Mouse (Mus musculus) neural tube, embryonic 13.5 days (tissue): Measurements from ENCODE around the gene Slc10a4. TPM values are rescaled to one million over a fixed set of nuclear protein-coding genes. Genes with fewer than 3 reads are reported as not detected.
A peak's percentile ranks its signal among the peaks of the same experiment; 100 is the strongest.

ENCODE experiments used
- ATAC-seq: fragments of 200-750 bp; cut with Nextera tagmentation; 2 replicates; pipeline ENCODE4 v1.8.0; 2017; ENCODE audit warnings: low read depth, mild to moderate bottlenecking, moderate TSS enrichment, moderate library complexity
- H3K27ac ChIP-seq: fragments of 300-500 bp; sonication (generic); replicated peaks from 2 replicates; pipeline ENCODE4 v1.5.1; 2015; ENCODE audit warnings: moderate library complexity, mild to moderate bottlenecking, inconsistent platforms
- H3K27me3 ChIP-seq: fragments of 300-500 bp; sonication (generic); 2 replicates; pipeline ENCODE4 v1.6.1; 2015; ENCODE audit warnings: mild to moderate bottlenecking, inconsistent platforms
- H3K36me3 ChIP-seq: fragments of 300-500 bp; sonication (generic); 2 replicates; pipeline ENCODE4 v1.6.1; 2015; ENCODE audit warnings: mild to moderate bottlenecking, inconsistent platforms
- H3K4me1 ChIP-seq: fragments of 300-500 bp; sonication (generic); replicated peaks from 2 replicates; pipeline ENCODE4 v1.6.1; 2015; ENCODE audit warnings: inconsistent platforms
- H3K4me2 ChIP-seq: fragments of 300-500 bp; sonication (generic); 2 replicates; pipeline ENCODE4 v1.6.1; 2015; ENCODE audit warnings: inconsistent platforms, mild to moderate bottlenecking, moderate library complexity
- H3K4me3 ChIP-seq: fragments of 300-500 bp; sonication (generic); 2 replicates; pipeline ENCODE4 v1.5.1; 2015; ENCODE audit warnings: mild to moderate bottlenecking, inconsistent platforms
- H3K9ac ChIP-seq: fragments of 300-500 bp; sonication (generic); 2 replicates; pipeline ENCODE4 v1.6.1; 2015; ENCODE audit warnings: moderate library complexity, mild to moderate bottlenecking, inconsistent platforms
- H3K9me3 ChIP-seq: fragments of 300-500 bp; sonication (generic); 2 replicates; pipeline ENCODE4 v1.6.1; 2016; ENCODE audit warnings: inconsistent platforms
- WGBS: fragments of 180-500 bp; shearing (Covaris S2); methylation state at CpG from one replicate; pipeline ENCODE4 v1.1.7; 2015; 5-methylcytosine and 5-hydroxymethylcytosine counted together
- polyA plus RNA-seq: library from polyadenylated mRNA; unstranded; fragments of >200 nt; fragmentation: Nextera tagmentation; extraction: Ambion mirVana; gene quantifications from 2 replicates; pipeline ENCODE4 v1.2.1, GENCODE M21; 2015

Gene Slc10a4
- 38.5 and 42.5 TPM in 2 replicates for polyA plus RNA-seq

DNA sequence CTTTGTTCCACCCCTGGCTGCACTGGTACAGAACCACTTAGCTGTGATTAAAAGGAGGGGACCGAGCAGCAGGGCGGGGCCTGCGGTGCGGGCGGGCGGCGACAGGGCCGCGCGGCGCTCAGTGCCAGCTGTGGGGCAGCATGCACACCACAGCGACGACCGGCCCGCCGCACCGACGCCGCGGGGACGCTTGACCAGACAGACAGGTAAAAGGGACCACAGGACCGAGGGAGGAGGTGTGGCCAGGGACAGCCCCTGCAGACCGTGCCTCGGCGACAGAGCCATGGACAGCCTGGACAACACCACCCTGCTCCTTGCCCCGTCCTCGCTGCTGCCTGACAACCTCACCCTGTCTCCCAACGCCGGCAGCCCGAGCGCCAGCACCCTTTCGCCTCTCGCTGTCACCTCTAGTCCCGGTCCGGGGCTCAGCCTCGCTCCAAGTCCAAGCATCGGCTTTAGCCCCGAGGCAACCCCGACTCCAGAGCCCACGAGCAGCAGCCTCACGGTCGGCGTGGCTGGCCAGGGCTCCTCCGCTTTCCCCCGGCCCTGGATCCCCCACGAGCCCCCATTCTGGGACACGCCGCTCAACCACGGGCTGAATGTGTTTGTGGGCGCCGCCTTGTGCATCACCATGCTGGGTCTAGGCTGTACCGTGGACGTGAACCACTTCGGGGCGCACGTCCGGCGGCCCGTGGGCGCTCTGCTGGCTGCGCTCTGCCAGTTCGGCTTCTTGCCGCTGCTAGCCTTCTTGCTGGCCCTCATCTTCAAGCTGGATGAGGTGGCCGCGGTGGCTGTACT, at the start of gene Slc10a4:
Gene Slc10a4, plus strand, starts transcription at position 100 of the 798 bp plus-strand sequence.
- Histone ChIP-seq H3K9me3 (no peaks in the 10 kb centered on the region), H3K4me2 (peak within 1 kb of the TSS; percentile 62), H3K36me3 (no peaks in the 10 kb centered on the region), H3K27ac (peak within 1 kb of the TSS; percentile 59), H3K4me1 (peaks cover 8% of the 10 kb centered on the region), H3K27me3 (peaks cover 26% of the 10 kb centered on the region), H3K4me3 (peak within 1 kb of the TSS; percentile 50), H3K9ac (peak within 1 kb of the TSS; percentile 72)
- WGBS: 6% methylated on average over 65 of the region's 65 CpGs
- peak; percentile 94 for ATAC-seq

DNA sequence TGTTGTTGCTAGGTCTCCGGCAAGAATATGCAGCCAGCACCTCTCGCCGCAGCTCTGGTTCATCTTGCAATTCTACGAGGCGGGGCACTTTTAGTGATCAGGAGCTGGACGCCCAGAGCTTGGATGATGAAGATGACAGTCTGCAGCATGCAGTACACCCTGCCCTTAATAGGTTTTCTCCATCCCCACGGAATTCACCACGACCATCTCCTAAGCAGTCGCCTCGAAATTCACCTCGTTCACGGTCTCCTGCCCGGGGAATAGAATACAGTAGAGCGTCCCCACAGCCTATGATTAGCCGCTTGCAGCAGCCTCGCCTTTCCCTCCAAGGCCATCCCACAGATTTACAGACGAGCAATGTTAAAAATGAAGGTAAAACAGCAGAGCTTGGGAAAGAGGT, 49.4 kb upstream of the Slc10a4 start:
- H3K27me3 ChIP-seq: no peaks in the 10 kb centered on the region
- H3K9ac ChIP-seq: no peak overlapping the region
- WGBS: 84% methylated on average over 17 of the region's 17 CpGs
- H3K36me3 ChIP-seq: peaks cover 18% of the 10 kb centered on the region
- no peaks in the 10 kb centered on the region for H3K9me3 ChIP-seq
- H3K27ac ChIP-seq: no peak overlapping the region
- H3K4me2 ChIP-seq: no peak overlapping the region
- no peak for ATAC-seq
- no peaks in the 10 kb centered on the region for H3K4me1 ChIP-seq
- H3K4me3 ChIP-seq: no peak overlapping the region

DNA sequence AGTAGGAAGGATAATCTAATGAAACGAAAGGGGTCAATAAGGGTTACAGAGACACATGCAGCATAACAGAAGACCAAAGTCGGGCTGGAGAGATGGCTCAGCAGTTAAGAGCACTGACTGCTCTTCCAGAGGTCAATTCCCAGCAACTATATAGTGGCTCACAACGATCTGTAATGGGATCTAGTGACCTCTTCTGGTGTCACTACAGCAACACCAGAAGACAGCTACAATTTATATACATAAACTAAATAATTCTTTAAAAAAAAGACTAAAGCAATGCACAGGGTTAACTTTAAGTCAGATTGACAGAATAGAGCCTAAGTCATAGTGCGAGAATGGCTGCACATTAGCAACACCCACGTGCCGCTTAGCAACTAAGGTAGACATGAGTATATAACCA, 46.6 kb upstream of the Slc10a4 start:
- Histone ChIP-seq H3K4me2 (no peak overlapping the region), H3K36me3 (peaks cover 29% of the 10 kb centered on the region), H3K27ac (no peak overlapping the region), H3K27me3 (no peaks in the 10 kb centered on the region), H3K4me3 (no peak overlapping the region), H3K9ac (no peak overlapping the region), H3K9me3 (no peaks in the 10 kb centered on the region), H3K4me1 (no peaks in the 10 kb centered on the region)
- ATAC-seq: no peak
- WGBS: 79% methylated on average over 6 of the region's 6 CpGs

DNA sequence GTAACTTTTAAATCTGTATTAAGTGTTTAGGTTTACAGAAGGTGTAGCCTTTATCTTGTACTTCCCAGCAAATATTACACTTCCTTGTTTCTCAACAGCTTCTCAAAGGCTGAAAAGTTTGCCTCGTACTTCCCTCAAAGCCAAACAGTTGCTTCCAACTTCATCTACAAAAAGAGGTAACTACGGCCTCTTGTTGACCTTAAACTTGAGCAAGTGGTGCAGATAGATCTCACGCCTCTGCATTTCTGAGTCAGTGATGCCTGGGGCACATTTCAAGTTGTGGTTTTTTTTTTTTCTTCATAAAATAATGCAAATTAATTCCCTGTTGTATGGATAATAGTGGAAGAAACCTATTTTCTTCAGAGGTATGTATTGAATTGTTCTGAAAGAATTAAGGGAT, 41.0 kb upstream of the Slc10a4 start:
- H3K4me2 ChIP-seq: no peak overlapping the region

DNA sequence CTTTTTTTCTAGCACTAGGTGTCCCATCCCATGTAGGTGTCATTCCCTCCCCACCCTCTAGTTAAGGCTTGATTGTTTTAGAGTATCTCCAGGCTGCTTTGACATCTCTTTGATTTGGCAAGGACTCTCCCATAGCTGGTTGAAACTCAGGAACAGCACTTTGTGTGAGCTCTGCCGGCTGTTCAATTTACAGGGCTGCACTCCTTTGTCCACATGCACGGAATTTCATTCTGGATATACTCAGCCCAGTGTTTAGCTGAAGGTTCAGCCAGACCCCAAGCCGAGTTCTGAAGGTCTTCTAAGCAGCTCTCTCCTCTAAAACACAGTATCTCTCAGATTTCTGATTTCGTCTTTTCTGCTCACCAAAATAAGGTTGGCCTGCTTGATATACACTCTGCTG, 34.2 kb upstream of the Slc10a4 start:
- Histone ChIP-seq H3K4me2 (no peak overlapping the region), H3K4me1 (no peaks in the 10 kb centered on the region), H3K9ac (no peak overlapping the region), H3K27me3 (no peaks in the 10 kb centered on the region), H3K9me3 (no peaks in the 10 kb centered on the region), H3K27ac (no peak overlapping the region; the same call in 1 of the 2 replicates), H3K4me3 (no peak overlapping the region), H3K36me3 (peaks cover 68% of the 10 kb centered on the region)
- ATAC-seq: no peak
- 75% methylated on average over 4 of the region's 4 CpGs for WGBS

More for the DNA sequence above, 41.0 kb upstream of the Slc10a4 start:
- H3K27ac ChIP-seq: no peak overlapping the region
- H3K4me1 ChIP-seq: no peaks in the 10 kb centered on the region
- H3K9ac ChIP-seq: no peak overlapping the region
- no peaks in the 10 kb centered on the region for H3K27me3 ChIP-seq
- 88% methylated on average over 3 of the region's 3 CpGs for WGBS
- no peak overlapping the region for H3K4me3 ChIP-seq
- peaks cover 46% of the 10 kb centered on the region for H3K36me3 ChIP-seq
- ATAC-seq: no peak
- no peaks in the 10 kb centered on the region for H3K9me3 ChIP-seq

DNA sequence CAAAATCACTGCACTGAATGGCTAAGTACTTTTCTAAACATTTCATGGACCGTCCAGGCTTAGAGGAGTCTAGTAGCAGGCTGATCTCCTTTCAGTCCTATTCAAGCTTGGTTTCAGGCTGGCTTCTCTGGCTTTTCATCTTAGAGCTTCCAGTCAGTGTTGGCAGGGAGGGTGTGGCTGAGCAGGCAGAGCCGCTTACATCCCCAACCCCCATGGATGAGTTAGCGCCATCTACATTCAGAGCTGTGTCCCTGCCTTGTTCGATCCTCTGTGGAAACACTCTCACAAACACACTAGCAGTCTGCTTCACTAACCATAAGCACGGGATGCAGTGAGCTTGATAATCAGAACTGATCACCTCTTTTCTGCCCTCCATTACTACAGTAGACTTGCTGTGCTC, 33.7 kb upstream of the Slc10a4 start:
- Histone ChIP-seq H3K9me3 (no peaks in the 10 kb centered on the region), H3K36me3 (peaks cover 68% of the 10 kb centered on the region), H3K9ac (no peak overlapping the region), H3K27me3 (no peaks in the 10 kb centered on the region), H3K4me3 (no peak overlapping the region), H3K4me1 (no peaks in the 10 kb centered on the region), H3K4me2 (no peak overlapping the region), H3K27ac (no peak overlapping the region)
- WGBS: 56% methylated on average over 5 of the region's 5 CpGs
- ATAC-seq: 0 out of 2 replicates have a peak, but pooled peaks have one; percentile 40

DNA sequence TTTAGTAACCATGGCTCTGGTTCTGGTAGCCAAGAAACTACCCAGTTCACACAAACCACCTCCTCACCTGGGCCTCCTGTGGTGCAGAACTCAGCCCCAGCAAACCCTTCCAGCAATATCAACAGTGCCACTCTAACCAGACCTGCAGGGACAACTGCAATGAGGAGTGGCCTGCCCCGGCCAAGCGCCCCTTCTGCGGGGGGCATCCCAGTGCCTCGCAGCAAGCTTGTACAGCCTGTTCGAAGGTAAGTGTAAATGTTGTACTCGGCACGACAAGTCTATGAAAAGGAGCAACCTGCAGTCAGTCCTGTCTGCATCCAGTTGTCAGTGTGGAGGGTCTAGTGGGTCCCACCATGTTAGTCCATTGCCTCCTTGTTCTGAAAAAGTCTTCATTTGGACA, 32.1 kb upstream of the Slc10a4 start, which contains the start of gene Gm10135:
Gene Gm10135, minus strand, starts transcription at position 101 of the 400 bp plus-strand sequence.
- H3K4me1 ChIP-seq: no peaks in the 10 kb centered on the region
- ATAC-seq: no peak
- H3K36me3 ChIP-seq: peaks cover 62% of the 10 kb centered on the region
- H3K27me3 ChIP-seq: no peaks in the 10 kb centered on the region
- H3K4me2 ChIP-seq: no peak within 1 kb of the TSS
- WGBS: 94% methylated on average over 7 of the region's 7 CpGs
- H3K27ac ChIP-seq: no peak within 1 kb of the TSS
- no peaks in the 10 kb centered on the region for H3K9me3 ChIP-seq
- H3K4me3 ChIP-seq: no peak within 1 kb of the TSS
- no peak within 1 kb of the TSS for H3K9ac ChIP-seq

DNA sequence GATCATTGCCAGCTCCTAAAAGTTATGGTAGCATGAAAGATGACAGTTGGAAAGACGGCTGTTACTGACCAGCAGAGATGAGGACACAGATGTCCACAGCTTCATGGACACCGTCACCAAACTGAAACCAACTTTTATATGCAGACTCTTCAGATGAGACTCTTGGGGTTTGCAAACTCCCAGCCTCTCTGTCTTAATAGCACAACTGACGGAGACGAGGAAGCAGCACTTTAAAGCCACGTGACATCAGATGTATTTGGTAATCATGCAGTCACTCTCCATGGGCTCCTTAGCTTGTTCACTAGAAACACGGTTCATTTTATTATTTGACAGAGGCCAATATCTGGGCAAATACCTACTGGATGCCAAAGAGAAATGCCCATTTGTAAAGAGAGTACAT, 30.7 kb upstream of the Slc10a4 start:
- ATAC-seq: no peak

DNA sequence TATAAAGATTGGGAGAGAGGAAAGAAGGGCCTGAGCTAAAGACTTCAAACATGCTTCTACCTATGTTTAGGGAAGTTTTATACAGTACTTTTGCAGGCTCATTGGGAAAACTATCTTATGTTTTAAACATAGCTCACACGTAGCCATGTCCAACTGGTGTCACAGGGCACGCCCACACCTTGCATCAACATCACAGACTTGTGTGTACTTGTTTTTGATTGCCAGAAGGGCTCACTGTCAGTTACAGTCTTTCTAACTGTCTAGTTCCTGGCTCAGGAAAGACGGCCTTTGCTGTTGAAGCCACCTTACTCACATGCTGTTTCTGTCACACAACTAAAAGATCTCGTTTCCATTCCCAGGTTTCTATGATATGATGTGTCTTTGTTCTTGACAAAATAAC, 30.1 kb upstream of the Slc10a4 start:
- peaks cover 66% of the 10 kb centered on the region for H3K36me3 ChIP-seq
- no peak overlapping the region for H3K27ac ChIP-seq
- no peak overlapping the region for H3K4me2 ChIP-seq
- H3K27me3 ChIP-seq: no peaks in the 10 kb centered on the region
- H3K4me3 ChIP-seq: no peak overlapping the region
- no peak overlapping the region for H3K9ac ChIP-seq
- no peak for ATAC-seq
- no peaks in the 10 kb centered on the region for H3K9me3 ChIP-seq
- WGBS: 91% methylated on average over 4 of the region's 4 CpGs
- H3K4me1 ChIP-seq: no peaks in the 10 kb centered on the region

More for the DNA sequence above, 30.7 kb upstream of the Slc10a4 start:
- H3K9ac ChIP-seq: no peak overlapping the region
- H3K4me1 ChIP-seq: no peaks in the 10 kb centered on the region
- no peak overlapping the region for H3K27ac ChIP-seq
- H3K4me3 ChIP-seq: no peak overlapping the region
- 78% methylated on average over 6 of the region's 6 CpGs for WGBS
- H3K36me3 ChIP-seq: peaks cover 66% of the 10 kb centered on the region
- H3K4me2 ChIP-seq: no peak overlapping the region
- no peaks in the 10 kb centered on the region for H3K27me3 ChIP-seq
- no peaks in the 10 kb centered on the region for H3K9me3 ChIP-seq

DNA sequence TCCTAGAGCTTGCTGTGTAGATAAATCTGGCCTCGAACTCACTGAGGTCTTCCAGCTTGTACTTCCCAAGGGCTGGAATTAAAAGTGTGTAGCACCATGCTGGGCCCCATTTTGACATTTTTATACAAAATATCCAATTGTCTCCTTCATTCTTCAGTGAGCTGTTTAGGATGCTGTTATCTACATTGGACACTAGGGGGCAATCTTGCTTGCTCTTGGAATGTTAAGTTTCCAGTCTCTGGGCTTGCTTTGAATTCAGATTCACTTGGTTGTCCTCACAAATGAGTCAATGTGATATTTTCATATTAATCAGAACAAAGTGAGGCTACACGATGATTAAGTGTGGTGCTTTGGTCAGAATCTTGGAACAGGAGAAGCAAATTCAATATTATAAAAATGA, 22.6 kb upstream of the Slc10a4 start:
- Histone ChIP-seq H3K27me3 (no peaks in the 10 kb centered on the region), H3K4me3 (no peak overlapping the region), H3K9ac (no peak overlapping the region), H3K4me2 (no peak overlapping the region), H3K36me3 (peaks cover 17% of the 10 kb centered on the region), H3K4me1 (0 out of 2 replicates have a peak, but pooled peaks cover 3% of the 10 kb centered on the region), H3K27ac (no peak overlapping the region), H3K9me3 (no peaks in the 10 kb centered on the region)
- ATAC-seq: no peak
- WGBS: 7% methylated on average over 2 of the region's 2 CpGs

DNA sequence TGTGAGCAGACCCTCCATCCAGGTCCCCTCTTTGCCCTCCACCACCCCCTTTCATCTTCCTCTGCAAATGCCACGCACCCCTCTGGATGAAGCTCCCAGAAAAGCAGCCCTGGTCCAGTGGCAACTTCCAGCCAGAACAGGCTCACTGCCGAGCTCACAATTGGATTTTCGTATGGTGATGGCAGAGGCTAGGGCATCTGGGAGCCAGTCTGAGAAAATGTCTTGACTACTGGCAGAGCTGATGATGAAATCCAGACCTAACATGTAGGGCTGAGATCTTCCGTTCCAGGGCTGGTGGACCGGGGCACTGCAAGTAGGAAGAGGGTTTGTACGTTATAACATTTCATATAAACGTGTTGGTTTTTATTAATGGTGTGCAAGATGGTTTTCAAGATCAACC, 18.9 kb upstream of the Slc10a4 start:
- no peak overlapping the region for H3K4me2 ChIP-seq
- H3K9me3 ChIP-seq: no peaks in the 10 kb centered on the region
- H3K4me3 ChIP-seq: no peak overlapping the region
- H3K27ac ChIP-seq: no peak overlapping the region
- peaks cover 7% of the 10 kb centered on the region; the same call in 1 of the 2 replicates for H3K4me1 ChIP-seq
- no peak for ATAC-seq
- no peak overlapping the region for H3K9ac ChIP-seq
- no peaks in the 10 kb centered on the region for H3K36me3 ChIP-seq
- H3K27me3 ChIP-seq: no peaks in the 10 kb centered on the region
- 89% methylated on average over 7 of the region's 7 CpGs for WGBS

DNA sequence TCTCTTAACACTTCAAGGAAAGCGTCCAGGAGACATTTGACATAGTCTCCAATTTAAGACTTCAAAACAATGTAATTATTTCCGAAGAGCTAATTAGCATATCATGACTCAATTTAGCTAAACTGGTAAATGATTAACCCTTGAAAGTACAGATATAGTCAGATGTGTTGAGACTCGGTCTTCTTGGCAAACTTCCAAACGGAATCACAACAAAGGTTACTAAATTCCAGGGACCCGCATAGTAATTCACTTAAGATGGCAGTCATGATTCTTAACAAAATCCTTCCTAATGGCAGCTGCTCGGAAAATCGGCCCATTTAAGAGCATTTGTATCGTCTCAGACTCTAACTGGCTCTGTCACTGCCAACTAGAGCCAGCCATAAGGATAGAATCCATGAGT, 16.9 kb upstream of the Slc10a4 start:
- no peak overlapping the region for H3K9ac ChIP-seq
- no peak overlapping the region for H3K4me2 ChIP-seq
- H3K27me3 ChIP-seq: no peaks in the 10 kb centered on the region
- no peak overlapping the region for H3K27ac ChIP-seq
- H3K4me1 ChIP-seq: peaks cover 10% of the 10 kb centered on the region
- H3K36me3 ChIP-seq: no peaks in the 10 kb centered on the region
- no peak overlapping the region for H3K4me3 ChIP-seq
- 64% methylated on average over 8 of the region's 8 CpGs for WGBS
- no peaks in the 10 kb centered on the region for H3K9me3 ChIP-seq
- no peak for ATAC-seq

DNA sequence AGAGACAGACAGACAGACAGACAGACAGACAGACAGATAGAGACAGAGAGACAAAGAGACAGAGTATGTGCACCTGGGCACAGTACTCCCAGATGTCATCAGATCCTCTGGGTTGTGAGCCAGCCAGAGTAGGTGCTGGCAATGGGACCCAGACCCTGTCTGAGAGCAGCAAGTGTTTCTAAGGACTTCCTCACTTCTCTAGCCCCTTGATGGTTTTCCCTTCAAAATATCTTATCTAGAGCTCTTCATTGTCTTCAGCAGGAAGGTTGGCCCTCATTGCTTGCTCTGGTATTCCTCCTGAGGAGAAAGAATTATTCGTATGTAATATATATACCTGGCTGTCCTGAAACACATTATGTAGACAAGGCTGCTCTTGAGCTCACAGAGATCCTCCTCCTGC, 14.2 kb upstream of the Slc10a4 start:
- H3K9me3 ChIP-seq: no peaks in the 10 kb centered on the region
- H3K27ac ChIP-seq: no peak overlapping the region
- no peak for ATAC-seq
- WGBS: 93% methylated on average over 1 of the region's 1 CpGs
- no peaks in the 10 kb centered on the region for H3K36me3 ChIP-seq
- H3K4me1 ChIP-seq: peaks cover 18% of the 10 kb centered on the region
- no peak overlapping the region for H3K4me2 ChIP-seq
- H3K4me3 ChIP-seq: no peak overlapping the region
- H3K27me3 ChIP-seq: no peaks in the 10 kb centered on the region
- no peak overlapping the region for H3K9ac ChIP-seq
